Mouse (Mus musculus): ENCODE measurements around the gene Klhl26.
A peak's percentile ranks its signal among the peaks of the same experiment; 100 is the strongest.

Gene Klhl26

GRCm38 (mm10) chr8:70447639-70448420, 28.9 kb downstream of the Klhl26 start:
- no peak for DNase-seq (ENCODE audit: low spot score in 2 of 2)

GRCm38 (mm10) chr8:70445988-70446387, 30.8 kb downstream of the Klhl26 start:
- no peak for DNase-seq (ENCODE audit: low spot score in 2 of 2)

GRCm38 (mm10) chr8:70443326-70443725, 33.4 kb downstream of the Klhl26 start:
- DNase-seq (ENCODE audit: low spot score in 2 of 2) = peak in 1 of 2 experiments; percentile 19

GRCm38 (mm10) chr8:70441565-70441964, 35.2 kb downstream of the Klhl26 start:
- no peak for DNase-seq (ENCODE audit: low spot score in 2 of 2)

- no peak for DNase-seq (ENCODE audit: low spot score in 2 of 2)
These were observed 36.5 kb downstream of the Klhl26 start for GRCm38 (mm10) chr8:70440246-70440645.

- DNase-seq (ENCODE audit: low spot score in 2 of 2) = no peak
These were observed 37.0 kb downstream of the Klhl26 start for GRCm38 (mm10) chr8:70439848-70440179.

GRCm38 (mm10) chr8:70439055-70439847, 37.5 kb downstream of the Klhl26 start, which contains the start of gene Crtc1:
Gene Crtc1, minus strand, starts transcription at chr8:70439579.
- DNase-seq (ENCODE audit: low spot score in 2 of 2) = peak; percentile 97

- no peak for DNase-seq (ENCODE audit: low spot score in 2 of 2)
These were observed 38.3 kb downstream of the Klhl26 start for GRCm38 (mm10) chr8:70438423-70438822.

GRCm38 (mm10) chr8:70435156-70435555, 41.6 kb downstream of the Klhl26 start:
- no peak for DNase-seq (ENCODE audit: low spot score in 2 of 2)

GRCm38 (mm10) chr8:70432991-70433536, 43.7 kb downstream of the Klhl26 start:
- DNase-seq (ENCODE audit: low spot score in 2 of 2) = no peak

GRCm38 (mm10) chr8:70431213-70431612, 45.6 kb downstream of the Klhl26 start:
- DNase-seq (ENCODE audit: low spot score in 2 of 2) = no peak

GRCm38 (mm10) chr8:70426300-70426907, 50.4 kb downstream of the Klhl26 start:
- DNase-seq (ENCODE audit: low spot score in 2 of 2) = peak; percentile 34 to 41

- DNase-seq (ENCODE audit: low spot score in 2 of 2) = no peak
These were observed 54.0 kb downstream of the Klhl26 start for GRCm38 (mm10) chr8:70422722-70423121.

GRCm38 (mm10) chr8:70421349-70422104, 55.2 kb downstream of the Klhl26 start:
- no peak for DNase-seq (ENCODE audit: low spot score in 2 of 2)

GRCm38 (mm10) chr8:70419879-70420643, 56.7 kb downstream of the Klhl26 start:
- DNase-seq (ENCODE audit: low spot score in 2 of 2) = no peak

GRCm38 (mm10) chr8:70418954-70419353, 57.8 kb downstream of the Klhl26 start:
- DNase-seq (ENCODE audit: low spot score in 2 of 2) = no peak

GRCm38 (mm10) chr8:70417914-70418313, 58.9 kb downstream of the Klhl26 start:
- no peak for DNase-seq (ENCODE audit: low spot score in 2 of 2)

GRCm38 (mm10) chr8:70416941-70417340, 59.8 kb downstream of the Klhl26 start:
- DNase-seq (ENCODE audit: low spot score in 2 of 2) = no peak

- DNase-seq (ENCODE audit: low spot score in 2 of 2) = no peak
These were observed 61.0 kb downstream of the Klhl26 start for GRCm38 (mm10) chr8:70415540-70416451.

Measured in spleen, postnatal 36 days (tissue).